Mouse (Mus musculus): ENCODE measurements around the gene Olfr186. TPM values are rescaled to one million over a fixed set of nuclear protein-coding genes. Genes with fewer than 3 reads are reported as not detected.

The Olfr186 gene
- polyA plus RNA-seq, 1 experiment from 2014 or later = not detected

Other genes with a start within 250 kb of the Olfr186 start
- not detected in 2 replicates for gene Olfr173, start 230.0 kb downstream of the Olfr186 start, polyA plus RNA-seq (2015; fragmentation: Nextera tagmentation; extraction: Ambion mirVana)
- gene Olfr175-ps1, start 203.5 kb downstream of the Olfr186 start, polyA plus RNA-seq (2015; fragmentation: Nextera tagmentation; extraction: Ambion mirVana) = not detected in 2 replicates
- not detected in 2 replicates for gene Olfr177, start 155.5 kb downstream of the Olfr186 start, polyA plus RNA-seq (2015; fragmentation: Nextera tagmentation; extraction: Ambion mirVana)
- not detected in 2 replicates for gene Olfr178, start 138.2 kb downstream of the Olfr186 start, polyA plus RNA-seq (2015; fragmentation: Nextera tagmentation; extraction: Ambion mirVana)
- not detected in 2 replicates for gene Olfr181, start 101.5 kb downstream of the Olfr186 start, polyA plus RNA-seq (2015; fragmentation: Nextera tagmentation; extraction: Ambion mirVana)
- gene Olfr180, start 100.9 kb downstream of the Olfr186 start, polyA plus RNA-seq (2015; fragmentation: Nextera tagmentation; extraction: Ambion mirVana) = not detected in 2 replicates
- not detected in 2 replicates for gene Olfr183, start 34.9 kb downstream of the Olfr186 start, polyA plus RNA-seq (2015; fragmentation: Nextera tagmentation; extraction: Ambion mirVana)
- not detected in 2 replicates for gene Olfr187, start 9.5 kb upstream of the Olfr186 start, polyA plus RNA-seq (2015; fragmentation: Nextera tagmentation; extraction: Ambion mirVana)
- not detected in 2 replicates for gene Olfr190, start 47.7 kb upstream of the Olfr186 start, polyA plus RNA-seq (2015; fragmentation: Nextera tagmentation; extraction: Ambion mirVana)
- not detected in 2 replicates for gene Olfr191, start 59.5 kb upstream of the Olfr186 start, polyA plus RNA-seq (2015; fragmentation: Nextera tagmentation; extraction: Ambion mirVana)
- not detected in 2 replicates for gene Olfr193, start 81.6 kb upstream of the Olfr186 start, polyA plus RNA-seq (2015; fragmentation: Nextera tagmentation; extraction: Ambion mirVana)
- not detected in 2 replicates for gene Olfr194, start 90.8 kb upstream of the Olfr186 start, polyA plus RNA-seq (2015; fragmentation: Nextera tagmentation; extraction: Ambion mirVana)
- not detected in 2 replicates for gene Olfr195, start 116.8 kb upstream of the Olfr186 start, polyA plus RNA-seq (2015; fragmentation: Nextera tagmentation; extraction: Ambion mirVana)
- not detected in 2 replicates for gene Olfr196, start 140.2 kb upstream of the Olfr186 start, polyA plus RNA-seq (2015; fragmentation: Nextera tagmentation; extraction: Ambion mirVana)
- not detected in 2 replicates for gene Olfr198, start 173.2 kb upstream of the Olfr186 start, polyA plus RNA-seq (2015; fragmentation: Nextera tagmentation; extraction: Ambion mirVana)
- gene Olfr199, start 189.5 kb upstream of the Olfr186 start, polyA plus RNA-seq (2015; fragmentation: Nextera tagmentation; extraction: Ambion mirVana) = not detected in 2 replicates
- not detected in 2 replicates for gene Olfr201, start 242.3 kb upstream of the Olfr186 start, polyA plus RNA-seq (2015; fragmentation: Nextera tagmentation; extraction: Ambion mirVana)